Mouse (Mus musculus) CD4-positive naive resting alpha-beta T cell, adult 76 days (primary cell): ENCODE data around the gene Gm5795. TPM values are rescaled to one million over a fixed set of nuclear protein-coding genes. Genes with fewer than 3 reads are reported as not detected.

Experiments
- total RNA-seq: library from RNA; stranded (reverse); gene quantifications from one replicate; pipeline ENCODE4 v1.2.4, GENCODE M21; 2023

Gene Gm5795
- total RNA-seq = not detected

DNA sequence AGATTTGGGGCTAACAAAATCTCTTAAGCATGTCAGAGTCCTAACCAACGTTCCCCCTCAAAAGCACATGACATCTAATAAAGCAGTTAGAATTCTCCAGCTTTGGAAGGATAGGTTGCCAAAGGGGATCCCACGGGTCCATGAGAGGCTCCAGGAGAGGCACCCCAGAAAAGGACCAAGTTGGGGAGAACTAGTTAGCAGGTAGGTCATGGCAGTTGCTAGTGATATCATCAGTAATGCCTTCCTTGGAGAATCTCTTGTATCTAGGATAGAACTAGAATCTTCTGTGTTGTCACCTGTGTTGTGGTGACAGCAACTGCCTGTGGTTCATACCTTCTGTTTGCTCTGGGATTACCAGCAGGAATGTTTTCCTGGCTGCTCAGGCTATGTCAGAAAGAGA, at the start of gene Gm5795:
Gene Gm5795, plus strand, starts transcription at position 301 of the 400 bp plus-strand sequence.

DNA sequence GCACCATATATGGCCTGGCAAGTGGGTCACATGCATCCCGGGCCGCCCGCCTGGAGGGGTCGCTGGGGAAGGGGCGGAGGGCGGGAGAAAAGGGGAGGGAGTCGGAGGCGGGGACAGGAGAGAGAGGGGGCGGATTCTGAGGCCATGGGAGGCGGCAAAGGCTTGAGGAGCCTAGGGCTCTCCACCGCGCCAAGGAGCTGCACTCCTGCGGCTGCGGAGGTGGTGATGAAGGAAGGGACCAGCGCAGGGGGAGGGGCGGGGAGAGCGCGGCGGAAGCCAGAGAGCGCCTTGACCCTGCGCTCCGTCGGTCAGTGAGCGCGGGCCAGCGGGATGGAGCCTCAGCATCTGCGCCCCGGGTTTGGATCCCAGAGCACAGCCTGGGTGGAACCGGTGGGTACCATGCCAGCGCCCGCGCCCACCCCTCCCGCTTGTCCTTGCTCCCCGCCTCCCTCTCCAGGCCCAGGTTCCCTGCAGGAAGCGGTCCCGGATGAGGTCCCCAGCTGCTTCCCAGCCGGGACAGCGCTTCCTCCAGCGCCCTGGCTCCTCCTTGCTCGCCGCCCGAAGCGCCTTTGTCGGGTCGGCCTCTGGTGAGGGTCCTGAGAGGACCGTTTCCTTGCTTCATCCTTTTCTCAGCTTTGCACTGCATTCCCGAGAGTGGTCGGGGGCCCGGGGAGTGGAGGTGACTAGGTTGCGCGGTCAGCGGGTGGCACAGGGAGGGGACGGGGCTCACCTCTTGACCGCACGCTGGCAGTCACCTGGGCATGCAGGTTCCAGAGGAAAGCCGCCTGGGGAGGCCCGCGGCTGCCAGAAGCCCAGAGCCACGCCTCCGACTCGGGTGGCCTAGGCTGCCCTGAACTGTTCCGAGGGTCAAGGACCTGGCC, 20.5 kb downstream of the Gm5795 start, which contains the start of gene D830030K20Rik:
Gene D830030K20Rik, plus strand, starts transcription at position 217 of the 881 bp plus-strand sequence.

Other genes with a start within 250 kb of the Gm5795 start
- not detected for gene Gm2888, start 158.3 kb upstream of the Gm5795 start, total RNA-seq
- gene Gm2897, start 139.0 kb upstream of the Gm5795 start, total RNA-seq = not detected
- gene Gm10340, start 54.3 kb upstream of the Gm5795 start, total RNA-seq = not detected
- not detected for gene D830030K20Rik, start 20.2 kb downstream of the Gm5795 start, total RNA-seq
- not detected for gene Gm2956, start 144.4 kb downstream of the Gm5795 start, total RNA-seq
- gene Gm10413, start 206.8 kb downstream of the Gm5795 start, total RNA-seq = not detected
- not detected for gene Gm10409, start 224.4 kb downstream of the Gm5795 start, total RNA-seq
- not detected for gene Gm3005, start 239.8 kb downstream of the Gm5795 start, total RNA-seq